Mouse (Mus musculus): Measurements from ENCODE around the gene Eaf2. TPM values are rescaled to one million over a fixed set of nuclear protein-coding genes. Genes with fewer than 3 reads are reported as not detected.

The Eaf2 gene
- polyA plus RNA-seq, 1 experiment from 2014 or later = 3.1 TPM

GRCm38 (mm10) chr16:36817321-36817926 lies 57.4 kb downstream of the Eaf2 start:
- H3K9ac ChIP-seq (ENCODE audit: low read length) = no peak overlapping the region
- no peak overlapping the region for H3K4me3 ChIP-seq (ENCODE audit: low read depth, low read length)
- no peak overlapping the region for H3K27ac ChIP-seq (replicated peaks)
- WGBS = 12% methylated on average over 7 of the region's 7 CpGs
- ATAC-seq (ENCODE audit: low FRiP score, low TSS enrichment) (peak; percentile 91), DNase-seq (ENCODE audit: low spot score) (peak; percentile 71)
- H3K36me3 ChIP-seq (ENCODE audit: control insufficient read depth, insufficient read depth, low read length) = no peaks in the 10 kb centered on the region
- no peaks in the 10 kb centered on the region for H3K4me1 ChIP-seq (replicated peaks; ENCODE audit: control insufficient read depth, insufficient read depth)
- no peaks in the 10 kb centered on the region for H3K27me3 ChIP-seq (ENCODE audit: control insufficient read depth, insufficient read depth, low read length)
- TF ChIP-seq EP300 (optimal IDR thresholded peaks at IDR 0.05) = no peak
- TF ChIP-seq CTCF (IDR thresholded peaks at IDR 0.05; ENCODE audit: low read depth) = peak; percentile 88
- no peaks in the 10 kb centered on the region for H3K9me3 ChIP-seq (ENCODE audit: control insufficient read depth, low read length)
- no peak overlapping the region for H3K4me2 ChIP-seq (replicated peaks; ENCODE audit: low read depth)

GRCm38 (mm10) chr16:36816916-36817315 lies 57.9 kb downstream of the Eaf2 start:
- H3K27ac ChIP-seq (replicated peaks) = no peak overlapping the region

GRCm38 (mm10) chr16:36813680-36814079 lies 61.1 kb downstream of the Eaf2 start:
- DNase-seq (ENCODE audit: low spot score) = no peak
- 68% methylated on average over 3 of the region's 3 CpGs for WGBS
- H3K4me3 ChIP-seq (ENCODE audit: low read depth, low read length) = no peak overlapping the region
- ATAC-seq (ENCODE audit: low FRiP score, low TSS enrichment) = no peak
- H3K27ac ChIP-seq (replicated peaks) = no peak overlapping the region
- H3K9me3 ChIP-seq (ENCODE audit: control insufficient read depth, low read length) = no peaks in the 10 kb centered on the region
- H3K27me3 ChIP-seq (ENCODE audit: control insufficient read depth, insufficient read depth, low read length) = no peaks in the 10 kb centered on the region
- no peaks in the 10 kb centered on the region for H3K36me3 ChIP-seq (ENCODE audit: control insufficient read depth, insufficient read depth, low read length)
- H3K4me1 ChIP-seq (replicated peaks; ENCODE audit: control insufficient read depth, insufficient read depth) = no peaks in the 10 kb centered on the region
- no peak overlapping the region for H3K9ac ChIP-seq (ENCODE audit: low read length)
- no peak for TF ChIP-seq EP300 (optimal IDR thresholded peaks at IDR 0.05)
- TF ChIP-seq CTCF (IDR thresholded peaks at IDR 0.05; ENCODE audit: low read depth) = no peak
- no peak overlapping the region for H3K4me2 ChIP-seq (replicated peaks; ENCODE audit: low read depth)

More at GRCm38 (mm10) chr16:36816916-36817315, 57.9 kb downstream of the Eaf2 start:
- no peak overlapping the region for H3K4me2 ChIP-seq (replicated peaks; ENCODE audit: low read depth)
- no peaks in the 10 kb centered on the region for H3K4me1 ChIP-seq (replicated peaks; ENCODE audit: control insufficient read depth, insufficient read depth)
- ATAC-seq (ENCODE audit: low FRiP score, low TSS enrichment) (no peak; the same call in 1 of the 2 replicates), DNase-seq (ENCODE audit: low spot score) (no peak)
- H3K9me3 ChIP-seq (ENCODE audit: control insufficient read depth, low read length) = no peaks in the 10 kb centered on the region
- H3K4me3 ChIP-seq (ENCODE audit: low read depth, low read length) = no peak overlapping the region
- no peaks in the 10 kb centered on the region for H3K27me3 ChIP-seq (ENCODE audit: control insufficient read depth, insufficient read depth, low read length)
- no peak for TF ChIP-seq EP300 (optimal IDR thresholded peaks at IDR 0.05)
- no peak for TF ChIP-seq CTCF (IDR thresholded peaks at IDR 0.05; ENCODE audit: low read depth)
- no peak overlapping the region for H3K9ac ChIP-seq (ENCODE audit: low read length)
- no peaks in the 10 kb centered on the region for H3K36me3 ChIP-seq (ENCODE audit: control insufficient read depth, insufficient read depth, low read length)

DNA sequence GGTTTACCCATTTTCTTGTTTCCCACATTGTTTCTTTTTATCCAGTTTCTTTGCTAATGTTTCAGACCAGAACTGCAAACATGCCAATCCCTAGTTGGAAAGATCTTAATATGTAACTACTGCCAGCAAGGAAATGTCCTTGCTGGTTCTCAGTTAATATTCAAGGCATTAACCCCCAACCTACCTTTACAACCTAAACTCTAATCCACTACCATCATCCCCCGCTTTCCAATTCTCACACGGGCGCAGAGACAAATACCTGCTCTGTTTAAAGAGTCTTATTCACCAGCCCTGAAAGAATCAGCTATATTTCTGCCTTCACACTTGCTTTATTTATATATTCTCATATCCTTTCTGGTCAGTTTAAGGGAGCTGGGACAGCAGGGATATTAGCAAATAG lies 66.2 kb downstream of the Eaf2 start:
- WGBS = 77% methylated on average over 3 of the region's 3 CpGs
- no peaks in the 10 kb centered on the region for H3K4me1 ChIP-seq (replicated peaks; ENCODE audit: control insufficient read depth, insufficient read depth)
- H3K36me3 ChIP-seq (ENCODE audit: control insufficient read depth, insufficient read depth, low read length) = no peaks in the 10 kb centered on the region
- H3K9me3 ChIP-seq (ENCODE audit: control insufficient read depth, low read length) = no peaks in the 10 kb centered on the region
- H3K9ac ChIP-seq (ENCODE audit: low read length) = no peak overlapping the region
- DNase-seq (ENCODE audit: low spot score) (no peak), ATAC-seq (ENCODE audit: low FRiP score, low TSS enrichment) (no peak)
- no peak overlapping the region for H3K27ac ChIP-seq (replicated peaks)
- TF ChIP-seq EP300 (optimal IDR thresholded peaks at IDR 0.05) = no peak
- H3K27me3 ChIP-seq (ENCODE audit: control insufficient read depth, insufficient read depth, low read length) = no peaks in the 10 kb centered on the region
- no peak overlapping the region for H3K4me2 ChIP-seq (replicated peaks; ENCODE audit: low read depth)
- no peak overlapping the region for H3K4me3 ChIP-seq (ENCODE audit: low read depth, low read length)

- TF ChIP-seq CTCF (IDR thresholded peaks at IDR 0.05; ENCODE audit: low read depth) (peak; percentile 35), EP300 (optimal IDR thresholded peaks at IDR 0.05) (no peak)
- no peak for ATAC-seq (ENCODE audit: low FRiP score, low TSS enrichment)
- WGBS = 85% methylated on average over 3 of the region's 3 CpGs
- Histone ChIP-seq H3K4me2 (replicated peaks; ENCODE audit: low read depth) (no peak overlapping the region), H3K9me3 (ENCODE audit: control insufficient read depth, low read length) (no peaks in the 10 kb centered on the region), H3K4me3 (ENCODE audit: low read depth, low read length) (no peak overlapping the region), H3K27ac (replicated peaks) (no peak overlapping the region), H3K4me1 (replicated peaks; ENCODE audit: control insufficient read depth, insufficient read depth) (no peaks in the 10 kb centered on the region), H3K27me3 (ENCODE audit: control insufficient read depth, insufficient read depth, low read length) (no peaks in the 10 kb centered on the region), H3K9ac (ENCODE audit: low read length) (no peak overlapping the region), H3K36me3 (ENCODE audit: control insufficient read depth, insufficient read depth, low read length) (no peaks in the 10 kb centered on the region)
- DNase-seq (ENCODE audit: low spot score) = no peak
These were observed 72.4 kb downstream of the Eaf2 start for GRCm38 (mm10) chr16:36802361-36802760.

DNA sequence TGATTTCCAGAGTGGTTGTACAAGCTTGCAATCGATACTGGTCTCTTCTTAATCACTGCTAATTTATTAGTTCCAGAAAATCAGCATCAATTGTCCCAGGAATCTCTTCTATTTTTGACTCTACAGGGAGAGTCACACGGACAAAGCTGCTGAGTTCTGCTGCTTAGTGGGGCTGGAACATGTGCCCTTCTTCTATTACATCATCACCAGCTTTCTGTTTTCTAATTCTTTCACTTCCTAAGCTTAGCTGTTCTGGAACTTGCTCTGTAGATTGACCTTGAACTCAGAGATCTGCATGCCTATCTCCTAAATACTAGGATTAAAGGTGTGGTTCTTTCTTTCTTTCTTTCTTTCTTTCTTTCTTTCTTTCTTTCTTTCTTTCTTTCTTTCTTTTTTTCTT lies 76.5 kb downstream of the Eaf2 start:
- Histone ChIP-seq H3K27me3 (ENCODE audit: control insufficient read depth, insufficient read depth, low read length) (no peaks in the 10 kb centered on the region), H3K4me2 (replicated peaks; ENCODE audit: low read depth) (no peak overlapping the region), H3K36me3 (ENCODE audit: control insufficient read depth, insufficient read depth, low read length) (no peaks in the 10 kb centered on the region), H3K4me3 (ENCODE audit: low read depth, low read length) (no peak overlapping the region), H3K9ac (ENCODE audit: low read length) (no peak overlapping the region), H3K27ac (replicated peaks) (no peak overlapping the region), H3K9me3 (ENCODE audit: control insufficient read depth, low read length) (no peaks in the 10 kb centered on the region), H3K4me1 (replicated peaks; ENCODE audit: control insufficient read depth, insufficient read depth) (no peaks in the 10 kb centered on the region)
- no peak for DNase-seq (ENCODE audit: low spot score)
- ATAC-seq (ENCODE audit: low FRiP score, low TSS enrichment) = no peak
- TF ChIP-seq CTCF (IDR thresholded peaks at IDR 0.05; ENCODE audit: low read depth) = no peak
- no peak for TF ChIP-seq EP300 (optimal IDR thresholded peaks at IDR 0.05)
- WGBS = 74% methylated on average over 2 of the region's 2 CpGs
